Mouse (Mus musculus) cortical plate, adult 2 months (tissue): ENCODE results near the gene Coro2b.

Experiments
- CTCF ChIP-seq: fragments of 200-500 bp; IDR thresholded peaks from 2 replicates; pipeline ENCODE4 v1.5.1; 2011; ENCODE audit warnings: mild to moderate bottlenecking, control low read depth, low read length; ENCODE audit not compliant: insufficient read depth; ENCODE audit errors: extremely low read depth
- POLR2A ChIP-seq: fragments of 200-500 bp; IDR thresholded peaks from 2 replicates; pipeline ENCODE4 v1.6.1; 2011; ENCODE audit warnings: mild to moderate bottlenecking, low read length, control low read depth; ENCODE audit not compliant: insufficient read depth; ENCODE audit errors: extremely low read depth

- TF ChIP-seq POLR2A (no peak), CTCF (no peak)
Measured at GRCm38 (mm10) chr9:62543878-62544277, 7.0 kb upstream of the Coro2b start.
